Mouse (Mus musculus) intestine, embryonic 15.5 days (tissue): ENCODE measurements at regions not wholly inside any gene's neighbourhood (a gene's known extent, or its start where the extent isn't known, plus 50 kb on each side); places are given as distances from the start of the nearest gene placed in this dataset.

Experiments
- ATAC-seq: fragments of 200-750 bp; cut with Nextera tagmentation; 2 replicates; pipeline ENCODE4 v1.8.0; 2017; ENCODE audit warnings: moderate TSS enrichment, moderate library complexity
- H3K27ac ChIP-seq: fragments of 300-500 bp; sonication (generic); 2 replicates; pipeline ENCODE4 v1.5.1; 2015; ENCODE audit warnings: mild to moderate bottlenecking, inconsistent platforms
- H3K27me3 ChIP-seq: fragments of 300-500 bp; sonication (generic); replicated peaks from 2 replicates; pipeline ENCODE4 v1.6.1; 2015; ENCODE audit warnings: inconsistent platforms
- H3K36me3 ChIP-seq: fragments of 300-500 bp; sonication (generic); 2 replicates; pipeline ENCODE4 v1.6.1; 2015; ENCODE audit warnings: inconsistent platforms
- H3K4me1 ChIP-seq: fragments of 300-500 bp; sonication (generic); replicated peaks from 2 replicates; pipeline ENCODE4 v1.6.1; 2015; ENCODE audit warnings: inconsistent platforms
- H3K4me2 ChIP-seq: fragments of 300-500 bp; sonication (generic); replicated peaks from 2 replicates; pipeline ENCODE4 v1.6.1; 2015; ENCODE audit warnings: mild to moderate bottlenecking, inconsistent platforms
- H3K4me3 ChIP-seq: fragments of 300-500 bp; sonication (generic); replicated peaks from 2 replicates; pipeline ENCODE4 v1.5.1; 2015; ENCODE audit warnings: inconsistent platforms
- H3K9ac ChIP-seq: fragments of 300-500 bp; sonication (generic); 2 replicates; pipeline ENCODE4 v1.6.1; 2015; ENCODE audit warnings: inconsistent platforms
- H3K9me3 ChIP-seq: fragments of 300-500 bp; sonication (generic); 2 replicates; pipeline ENCODE4 v1.6.1; 2016; ENCODE audit warnings: inconsistent platforms
- WGBS: fragments of 180-500 bp; shearing (Covaris S2); methylation state at CpG from one replicate; pipeline ENCODE4 v1.1.7; 2015; 5-methylcytosine and 5-hydroxymethylcytosine counted together

DNA sequence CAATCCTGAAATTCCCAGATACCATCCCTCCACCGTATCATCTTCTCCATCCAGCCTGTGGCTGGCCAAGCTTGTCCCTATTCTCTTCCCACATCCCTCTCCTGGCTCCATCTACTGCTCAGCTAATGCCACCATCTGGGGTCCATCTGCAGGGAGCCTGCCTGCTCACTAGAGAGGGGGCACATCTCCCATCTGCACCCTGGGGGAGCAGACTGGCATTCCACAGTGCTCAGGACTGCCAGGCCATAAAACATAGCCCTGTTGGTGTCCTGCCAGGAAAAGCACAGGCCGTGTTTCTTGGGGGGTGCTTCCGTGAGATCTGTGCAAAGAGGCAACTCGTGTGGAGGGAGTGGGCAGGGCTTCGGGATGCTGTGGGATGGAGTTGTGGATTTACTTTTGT lies 197.9 kb upstream of the Csf3r start:
- no peak for ATAC-seq
- H3K4me2 ChIP-seq: no peak overlapping the region
- WGBS: 63% methylated on average over 5 of the region's 5 CpGs
- H3K9me3 ChIP-seq: no peaks in the 10 kb centered on the region
- no peak overlapping the region for H3K4me3 ChIP-seq
- H3K27ac ChIP-seq: no peak overlapping the region
- no peak overlapping the region for H3K9ac ChIP-seq
- no peaks in the 10 kb centered on the region for H3K4me1 ChIP-seq
- H3K27me3 ChIP-seq: no peaks in the 10 kb centered on the region
- H3K36me3 ChIP-seq: no peaks in the 10 kb centered on the region

- H3K36me3 ChIP-seq: no peaks in the 10 kb centered on the region
- no peak overlapping the region for H3K4me2 ChIP-seq
- H3K9ac ChIP-seq: no peak overlapping the region
- no peaks in the 10 kb centered on the region for H3K9me3 ChIP-seq
- under 1% methylated on average over 8 of the region's 8 CpGs for WGBS
- H3K27ac ChIP-seq: no peak overlapping the region
- peak; percentile 59; the same call in 1 of the 2 replicates for ATAC-seq
- no peaks in the 10 kb centered on the region for H3K27me3 ChIP-seq
- no peak overlapping the region for H3K4me3 ChIP-seq
- no peaks in the 10 kb centered on the region for H3K4me1 ChIP-seq
Measured at GRCm38 (mm10) chr4:125835250-125835649, 189.1 kb upstream of the Csf3r start.

DNA sequence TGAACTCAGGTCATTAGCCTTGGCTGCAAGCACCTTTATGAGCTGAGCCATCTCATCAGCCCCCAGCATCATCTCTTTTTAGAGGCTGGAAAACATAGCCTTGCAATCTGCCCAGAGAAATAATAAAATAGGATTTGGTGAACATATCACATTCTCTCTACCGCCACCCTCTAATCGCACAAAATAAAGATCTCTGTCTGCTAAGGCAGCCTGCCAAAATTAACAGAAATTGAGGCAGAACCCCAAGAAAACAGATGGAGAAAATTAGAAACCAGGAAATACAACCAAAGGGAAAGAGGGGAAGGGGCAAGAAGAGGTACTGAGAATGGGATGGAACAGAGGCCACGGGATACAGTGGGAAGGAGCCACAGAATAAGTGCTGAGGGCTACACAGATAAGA lies 176.8 kb upstream of the Csf3r start:
- H3K4me2 ChIP-seq: no peak overlapping the region
- no peaks in the 10 kb centered on the region for H3K27me3 ChIP-seq
- H3K4me1 ChIP-seq: no peaks in the 10 kb centered on the region
- no peak overlapping the region for H3K27ac ChIP-seq
- no peak for ATAC-seq
- WGBS: 89% methylated on average over 3 of the region's 3 CpGs
- no peaks in the 10 kb centered on the region for H3K36me3 ChIP-seq
- H3K9me3 ChIP-seq: no peaks in the 10 kb centered on the region
- no peak overlapping the region for H3K9ac ChIP-seq
- no peak overlapping the region for H3K4me3 ChIP-seq

GRCm38 (mm10) chr4:125850300-125850699 lies 174.1 kb upstream of the Csf3r start:
- H3K4me2 ChIP-seq: no peak overlapping the region
- WGBS: 14% methylated on average over 4 of the region's 4 CpGs
- no peaks in the 10 kb centered on the region for H3K9me3 ChIP-seq

DNA sequence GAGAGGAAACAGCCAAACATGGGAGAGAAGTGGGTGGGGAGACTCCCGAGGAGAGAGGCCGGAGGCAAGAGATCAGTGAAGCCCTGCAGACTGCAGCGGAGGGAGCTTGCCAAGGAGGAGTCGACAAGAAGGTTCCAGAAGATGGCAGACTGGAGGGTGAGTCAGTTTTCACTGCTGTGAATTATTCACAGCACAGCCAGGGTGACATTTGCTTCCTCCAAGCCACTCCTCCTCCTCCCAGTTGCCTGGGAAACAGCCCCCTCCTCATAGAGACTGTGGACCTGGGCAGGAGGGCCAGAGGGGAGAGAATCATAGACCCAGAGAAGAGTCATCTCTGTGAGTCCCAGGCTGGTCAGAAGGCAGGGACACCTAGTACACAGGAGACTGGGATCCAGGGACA lies 171.8 kb upstream of the Csf3r start:
- H3K4me3 ChIP-seq: no peak overlapping the region
- no peak overlapping the region for H3K9ac ChIP-seq

More at GRCm38 (mm10) chr4:125850300-125850699, 174.1 kb upstream of the Csf3r start:
- Histone ChIP-seq H3K36me3 (no peaks in the 10 kb centered on the region), H3K9ac (no peak overlapping the region), H3K4me3 (no peak overlapping the region), H3K27ac (no peak overlapping the region), H3K27me3 (no peaks in the 10 kb centered on the region), H3K4me1 (no peaks in the 10 kb centered on the region)
- no peak for ATAC-seq

DNA sequence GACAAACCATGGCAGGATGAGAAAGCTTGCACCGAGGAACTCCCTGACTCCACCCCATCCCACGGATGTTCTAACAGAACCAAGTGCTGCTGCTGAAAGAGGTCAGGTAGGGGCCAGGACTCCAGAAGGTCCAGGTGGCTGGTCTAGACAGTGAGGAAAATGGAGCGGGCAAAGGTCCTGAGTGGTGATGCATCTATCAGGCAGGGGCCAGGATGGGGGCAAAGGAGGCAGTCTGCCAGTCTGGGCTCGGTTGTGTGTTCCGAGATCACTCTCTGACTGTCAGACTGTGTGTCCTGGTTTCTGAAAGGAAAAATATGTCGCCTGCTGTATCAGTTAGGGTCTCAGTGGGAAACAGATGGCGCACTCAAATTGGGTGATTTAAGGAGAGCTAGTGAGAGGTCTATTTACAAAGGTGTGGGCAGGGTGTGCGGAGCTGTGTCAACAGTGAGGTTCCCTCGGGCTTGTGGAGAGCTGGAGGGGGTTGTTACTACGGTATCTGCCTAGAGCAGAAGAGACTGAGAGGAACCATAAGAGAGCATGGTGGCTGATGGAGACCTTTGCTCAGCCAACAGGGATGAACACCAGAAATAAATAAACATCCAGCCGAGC lies 168.3 kb upstream of the Csf3r start:
- no peaks in the 10 kb centered on the region for H3K4me1 ChIP-seq
- 17% methylated on average over 11 of the region's 11 CpGs for WGBS
- no peak overlapping the region for H3K27ac ChIP-seq
- no peak overlapping the region for H3K9ac ChIP-seq
- no peak overlapping the region for H3K4me3 ChIP-seq
- H3K9me3 ChIP-seq: no peaks in the 10 kb centered on the region
- H3K4me2 ChIP-seq: no peak overlapping the region
- no peaks in the 10 kb centered on the region for H3K36me3 ChIP-seq
- peak; percentile 58; the same call in 1 of the 2 replicates for ATAC-seq
- no peaks in the 10 kb centered on the region for H3K27me3 ChIP-seq

More for the DNA sequence above, 171.8 kb upstream of the Csf3r start:
- Histone ChIP-seq H3K4me2 (no peak overlapping the region), H3K27ac (no peak overlapping the region), H3K27me3 (no peaks in the 10 kb centered on the region), H3K9me3 (no peaks in the 10 kb centered on the region), H3K4me1 (no peaks in the 10 kb centered on the region), H3K36me3 (no peaks in the 10 kb centered on the region)
- no peak for ATAC-seq
- WGBS: 63% methylated on average over 4 of the region's 4 CpGs

GRCm38 (mm10) chr4:125856781-125857180 lies 167.6 kb upstream of the Csf3r start:
- 61% methylated on average over 5 of the region's 5 CpGs for WGBS
- Histone ChIP-seq H3K27me3 (no peaks in the 10 kb centered on the region), H3K4me1 (no peaks in the 10 kb centered on the region), H3K9me3 (no peaks in the 10 kb centered on the region), H3K9ac (no peak overlapping the region), H3K4me2 (no peak overlapping the region), H3K4me3 (no peak overlapping the region), H3K27ac (no peak overlapping the region), H3K36me3 (no peaks in the 10 kb centered on the region)
- ATAC-seq: no peak

- Histone ChIP-seq H3K4me1 (no peaks in the 10 kb centered on the region), H3K4me3 (no peak overlapping the region), H3K27ac (no peak overlapping the region), H3K36me3 (no peaks in the 10 kb centered on the region), H3K4me2 (no peak overlapping the region), H3K9ac (no peak overlapping the region), H3K9me3 (no peaks in the 10 kb centered on the region), H3K27me3 (no peaks in the 10 kb centered on the region)
- no peak for ATAC-seq
- 22% methylated on average over 8 of the region's 8 CpGs for WGBS
Measured at GRCm38 (mm10) chr4:125865057-125865456, 159.3 kb upstream of the Csf3r start.

DNA sequence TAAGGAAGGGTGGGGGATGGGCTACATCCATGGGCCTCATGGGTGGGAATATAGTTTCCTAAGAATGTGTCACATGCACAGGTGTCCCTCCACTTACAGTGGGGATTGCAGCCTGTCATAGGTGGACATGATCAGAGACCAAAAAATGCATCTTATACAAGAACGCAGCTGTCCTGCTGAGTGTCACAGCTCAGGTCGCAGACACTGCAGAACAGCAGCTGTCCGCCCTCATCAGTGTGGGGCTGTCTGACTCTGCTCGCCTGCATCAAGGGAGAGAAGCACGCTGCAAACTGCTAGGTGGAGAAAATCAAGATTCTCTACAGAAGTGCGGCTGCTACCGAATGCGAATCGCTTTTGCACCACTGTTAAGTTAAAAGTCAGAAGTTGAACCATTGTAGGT lies 158.6 kb upstream of the Csf3r start:
- Histone ChIP-seq H3K4me2 (no peak overlapping the region), H3K36me3 (no peaks in the 10 kb centered on the region), H3K9ac (no peak overlapping the region), H3K4me1 (no peaks in the 10 kb centered on the region), H3K27ac (no peak overlapping the region), H3K9me3 (no peaks in the 10 kb centered on the region), H3K27me3 (no peaks in the 10 kb centered on the region), H3K4me3 (no peak overlapping the region)
- 73% methylated on average over 9 of the region's 9 CpGs for WGBS
- no peak for ATAC-seq

DNA sequence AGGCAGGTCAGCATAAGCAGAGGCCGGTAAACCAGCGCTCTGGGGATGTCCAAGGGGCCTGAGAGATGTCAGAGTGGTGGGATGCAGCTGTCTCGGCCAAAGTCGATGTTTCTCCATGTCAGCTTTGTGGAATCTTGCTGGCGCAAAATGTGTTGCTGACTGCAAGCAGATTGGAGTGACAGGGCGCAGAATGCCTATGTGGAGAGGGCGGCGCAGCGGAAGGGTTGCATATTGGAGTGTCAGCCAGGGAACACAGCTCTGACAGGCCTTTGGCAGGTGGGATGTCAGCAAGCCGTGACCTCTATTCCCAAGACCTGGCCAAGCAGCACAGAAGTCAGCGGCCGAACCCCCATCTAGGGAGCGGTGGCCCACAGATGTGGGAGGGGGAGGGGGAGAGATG lies 153.1 kb upstream of the Csf3r start:
- Histone ChIP-seq H3K4me3 (no peak overlapping the region), H3K27me3 (no peaks in the 10 kb centered on the region), H3K9ac (no peak overlapping the region), H3K4me2 (no peak overlapping the region), H3K4me1 (no peaks in the 10 kb centered on the region), H3K27ac (no peak overlapping the region), H3K36me3 (no peaks in the 10 kb centered on the region), H3K9me3 (no peaks in the 10 kb centered on the region)
- ATAC-seq: no peak
- WGBS: 80% methylated on average over 13 of the region's 13 CpGs

GRCm38 (mm10) chr4:125880028-125880427 lies 144.3 kb upstream of the Csf3r start:
- H3K4me1 ChIP-seq: no peaks in the 10 kb centered on the region; the same call in 1 of the 2 replicates
- H3K4me2 ChIP-seq: no peak overlapping the region
- H3K36me3 ChIP-seq: no peaks in the 10 kb centered on the region
- H3K27me3 ChIP-seq: no peaks in the 10 kb centered on the region
- no peak for ATAC-seq
- no peak overlapping the region for H3K4me3 ChIP-seq
- no peak overlapping the region for H3K9ac ChIP-seq
- WGBS: 70% methylated on average over 6 of the region's 6 CpGs
- no peaks in the 10 kb centered on the region for H3K9me3 ChIP-seq
- H3K27ac ChIP-seq: no peak overlapping the region

GRCm38 (mm10) chr4:125882531-125882930 lies 141.8 kb upstream of the Csf3r start:
- H3K4me3 ChIP-seq: no peak overlapping the region
- H3K4me1 ChIP-seq: no peaks in the 10 kb centered on the region; the same call in 1 of the 2 replicates
- WGBS: 53% methylated on average over 3 of the region's 3 CpGs
- H3K4me2 ChIP-seq: no peak overlapping the region
- ATAC-seq: no peak
- no peak overlapping the region for H3K27ac ChIP-seq
- H3K9me3 ChIP-seq: no peaks in the 10 kb centered on the region
- no peak overlapping the region for H3K9ac ChIP-seq
- H3K36me3 ChIP-seq: no peaks in the 10 kb centered on the region
- no peaks in the 10 kb centered on the region for H3K27me3 ChIP-seq

GRCm38 (mm10) chr4:125890510-125890909 lies 133.8 kb upstream of the Csf3r start:
- H3K27me3 ChIP-seq: no peaks in the 10 kb centered on the region
- H3K4me3 ChIP-seq: no peak overlapping the region
- H3K4me2 ChIP-seq: no peak overlapping the region
- no peaks in the 10 kb centered on the region for H3K4me1 ChIP-seq
- no peak overlapping the region for H3K27ac ChIP-seq
- H3K9me3 ChIP-seq: no peaks in the 10 kb centered on the region
- no peaks in the 10 kb centered on the region for H3K36me3 ChIP-seq
- no peak for ATAC-seq
- 59% methylated on average over 4 of the region's 4 CpGs for WGBS
- H3K9ac ChIP-seq: no peak overlapping the region
